Mouse (Mus musculus) testis, adult 2 months (tissue): ENCODE data around the gene Arhgap40. TPM values are rescaled to one million over a fixed set of nuclear protein-coding genes. Genes with fewer than 3 reads are reported as not detected.

ENCODE experiments used
- H3K27ac ChIP-seq: fragments of 200-500 bp; 2 replicates; pipeline ENCODE4 v1.5.1; 2012; ENCODE audit warnings: low read depth, low read length; ENCODE audit not compliant: control insufficient read depth, insufficient read depth
- H3K27me3 ChIP-seq: fragments of 200-500 bp; 2 replicates; pipeline ENCODE4 v1.6.1; 2012; ENCODE audit warnings: mild to moderate bottlenecking, low read length, moderate library complexity; ENCODE audit not compliant: control insufficient read depth, insufficient read depth
- H3K36me3 ChIP-seq: fragments of 200-500 bp; 2 replicates; pipeline ENCODE4 v1.6.1; 2012; ENCODE audit warnings: mild to moderate bottlenecking, low read length; ENCODE audit not compliant: control insufficient read depth, insufficient read depth
- H3K4me1 ChIP-seq: fragments of 200-500 bp; 2 replicates; pipeline ENCODE4 v1.6.1; 2012; ENCODE audit warnings: low read length; ENCODE audit not compliant: control insufficient read depth, insufficient read depth
- H3K4me3 ChIP-seq: fragments of 200-500 bp; 2 replicates; pipeline ENCODE4 v1.5.1; 2012; ENCODE audit warnings: low read depth, mild to moderate bottlenecking, low read length, moderate library complexity, mixed read lengths; ENCODE audit not compliant: control insufficient read depth
- CTCF ChIP-seq: fragments of 200-500 bp; IDR thresholded peaks from 2 replicates; pipeline ENCODE4 v1.5.1; 2012; ENCODE audit warnings: low read depth, mild to moderate bottlenecking, inconsistent platforms, low read length, moderate library complexity; ENCODE audit not compliant: control insufficient read depth, insufficient read depth, insufficient replicate concordance
- POLR2A ChIP-seq: fragments of 200-500 bp; IDR thresholded peaks from 2 replicates; pipeline ENCODE4 v1.6.1; 2012; ENCODE audit warnings: low read depth, mild to moderate bottlenecking, inconsistent platforms, low read length, moderate library complexity; ENCODE audit not compliant: control insufficient read depth
- polyA plus RNA-seq: library from polyadenylated mRNA; depleted of rRNA; stranded (reverse); fragments of >200 nt; gene quantifications from 2 replicates; pipeline ENCODE4 v1.2.3, GENCODE M21; 2012

Arhgap40 gene
- polyA plus RNA-seq, 1 experiment = 1.9 TPM

DNA sequence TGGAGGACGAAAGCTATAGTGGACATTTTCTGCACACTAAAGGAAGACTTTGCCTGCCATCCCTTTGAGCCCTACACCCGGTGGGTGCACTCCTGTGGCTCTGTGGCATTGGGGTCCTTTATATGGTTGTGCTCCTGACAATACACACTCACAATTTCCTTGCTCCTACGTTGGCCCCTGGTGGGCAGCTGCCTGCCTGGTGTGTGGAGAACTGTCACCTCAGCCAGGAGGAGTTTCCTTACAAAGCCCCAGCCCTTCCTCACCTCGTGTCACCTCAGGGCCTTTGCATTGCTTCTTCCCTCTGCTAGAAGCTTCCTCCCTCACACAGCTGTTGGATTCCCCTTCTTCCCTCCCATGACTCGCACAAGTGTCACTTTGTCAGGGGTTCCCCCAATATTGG is 6.1 kb upstream of the Arhgap40 start:
- no peak overlapping the region for H3K4me3 ChIP-seq
- no peaks in the 10 kb centered on the region for H3K27me3 ChIP-seq
- H3K36me3 ChIP-seq = no peaks in the 10 kb centered on the region
- TF ChIP-seq POLR2A (no peak), CTCF (no peak)
- H3K27ac ChIP-seq = no peak overlapping the region
- H3K4me1 ChIP-seq = no peaks in the 10 kb centered on the region

DNA sequence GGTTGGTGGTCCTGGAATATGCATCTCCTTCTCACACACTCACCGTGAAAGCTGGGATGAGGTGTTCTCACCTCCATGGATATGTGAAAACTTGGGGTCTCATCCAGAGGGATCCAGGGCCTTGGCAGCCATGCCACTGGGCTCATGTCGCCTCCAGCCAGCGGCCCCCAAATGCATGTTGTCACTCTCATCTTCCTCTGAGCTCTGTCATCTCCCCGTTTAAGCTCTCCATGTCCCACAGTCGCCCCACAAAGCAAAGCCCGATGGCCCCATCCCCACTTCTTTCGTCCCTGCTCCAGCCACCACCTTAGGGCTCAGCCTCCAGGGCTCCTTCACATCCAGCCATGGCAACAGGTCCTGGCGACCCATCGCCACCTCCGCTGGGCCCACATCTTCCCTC is 5.5 kb upstream of the Arhgap40 start:
- Histone ChIP-seq H3K27me3 (no peaks in the 10 kb centered on the region), H3K36me3 (no peaks in the 10 kb centered on the region), H3K27ac (no peak overlapping the region), H3K4me3 (no peak overlapping the region), H3K4me1 (no peaks in the 10 kb centered on the region)
- TF ChIP-seq CTCF = no peak
- TF ChIP-seq POLR2A = no peak

DNA sequence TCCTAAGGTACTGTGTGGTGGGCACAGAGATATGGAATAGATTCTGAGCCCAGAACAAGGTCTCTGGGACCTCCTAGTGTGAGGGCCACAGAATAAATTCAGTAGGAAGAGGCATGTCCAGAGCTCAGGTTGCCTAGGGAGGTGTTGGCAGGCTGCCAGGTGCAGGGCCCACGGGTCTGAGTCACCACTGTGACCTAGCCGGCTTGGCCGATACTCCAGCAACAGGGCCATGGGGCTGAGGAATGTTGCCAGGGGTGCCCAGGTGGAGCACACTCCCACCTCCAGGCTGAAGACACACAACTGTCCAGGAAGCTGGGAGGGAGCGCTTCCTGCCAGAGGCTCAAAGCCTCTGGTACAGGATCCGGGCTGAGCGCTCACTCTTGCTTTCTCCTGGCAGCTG is 1.9 kb upstream of the Arhgap40 start:
- Histone ChIP-seq H3K36me3 (no peaks in the 10 kb centered on the region), H3K27me3 (no peaks in the 10 kb centered on the region), H3K27ac (no peak overlapping the region), H3K4me3 (no peak overlapping the region), H3K4me1 (no peaks in the 10 kb centered on the region)
- TF ChIP-seq CTCF (no peak), POLR2A (no peak)

DNA sequence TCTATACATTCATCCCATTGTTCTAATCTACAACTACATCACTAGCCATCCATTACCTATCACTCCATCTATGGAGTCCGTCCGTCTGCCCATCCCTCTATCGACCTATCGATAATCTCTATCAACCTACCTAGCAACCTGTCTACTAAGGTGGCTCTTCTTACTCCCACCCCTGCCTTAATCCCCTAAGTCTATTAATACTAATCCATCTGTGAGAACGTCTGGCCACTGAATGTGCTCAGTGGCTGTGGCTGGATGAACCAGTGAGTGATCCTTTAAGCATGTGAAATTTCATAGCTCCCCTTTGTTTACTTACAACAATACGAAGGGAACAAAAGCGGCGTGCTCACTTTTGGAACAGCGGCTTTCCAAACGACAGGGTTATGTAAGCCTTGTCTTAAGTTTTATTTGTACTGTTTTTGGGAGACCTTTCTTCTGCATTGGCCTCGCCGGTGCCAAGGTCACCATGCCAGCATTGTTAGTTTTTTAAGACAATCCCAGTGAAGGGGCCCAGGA is 1.3 kb downstream of the Arhgap40 start:
- H3K27me3 ChIP-seq = no peaks in the 10 kb centered on the region
- TF ChIP-seq POLR2A (no peak), CTCF (no peak)

DNA sequence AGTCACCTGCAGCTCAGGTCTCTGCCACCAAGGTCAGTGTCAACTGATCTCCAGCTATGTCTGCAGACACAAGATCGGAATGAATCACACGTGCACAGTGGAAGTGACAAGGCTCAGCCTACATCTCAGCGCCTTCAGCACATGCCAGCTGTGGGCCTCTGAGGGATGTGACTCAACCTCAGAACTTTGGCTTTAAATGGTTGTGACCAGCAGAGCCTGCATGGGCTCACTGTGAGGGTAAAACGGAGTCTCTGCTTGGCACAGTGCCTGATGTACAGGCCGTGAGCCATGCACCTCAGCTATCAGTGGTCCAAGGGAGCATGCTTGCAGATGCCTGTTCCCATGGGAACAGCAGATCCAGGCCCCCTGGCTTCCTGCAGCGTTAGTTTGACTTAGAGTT is 6.0 kb downstream of the Arhgap40 start:
- no peak overlapping the region for H3K27ac ChIP-seq
- no peaks in the 10 kb centered on the region for H3K27me3 ChIP-seq
- H3K36me3 ChIP-seq = no peaks in the 10 kb centered on the region
- no peaks in the 10 kb centered on the region for H3K4me1 ChIP-seq
- TF ChIP-seq POLR2A = no peak
- no peak for TF ChIP-seq CTCF
- no peak overlapping the region for H3K4me3 ChIP-seq

More for the DNA sequence above, 1.3 kb downstream of the Arhgap40 start:
- Histone ChIP-seq H3K4me3 (no peak overlapping the region), H3K27ac (no peak overlapping the region), H3K4me1 (no peaks in the 10 kb centered on the region), H3K36me3 (no peaks in the 10 kb centered on the region)

DNA sequence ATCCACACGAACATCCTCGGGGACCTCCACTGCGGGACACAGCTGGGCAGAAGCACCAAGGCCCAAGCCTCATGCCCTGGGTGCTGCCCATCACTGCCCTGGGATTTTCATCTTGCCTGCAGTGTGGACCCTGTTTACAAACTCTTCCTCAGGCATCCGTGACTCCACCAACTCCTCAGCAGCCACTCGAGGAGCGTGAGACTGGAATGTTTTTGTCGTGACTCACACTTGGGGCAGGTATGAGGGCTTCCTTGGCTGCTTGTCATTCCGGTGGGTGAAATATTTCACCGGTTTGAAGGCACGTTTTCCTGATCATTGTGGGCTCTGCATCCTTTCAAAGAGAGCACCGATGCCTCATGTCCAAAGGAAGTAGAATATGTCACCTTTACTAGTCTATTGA is 6.5 kb downstream of the Arhgap40 start:
- H3K27ac ChIP-seq = no peak overlapping the region
- H3K27me3 ChIP-seq = no peaks in the 10 kb centered on the region
- H3K36me3 ChIP-seq = no peaks in the 10 kb centered on the region
- no peak overlapping the region for H3K4me3 ChIP-seq
- H3K4me1 ChIP-seq = no peaks in the 10 kb centered on the region
- no peak for TF ChIP-seq POLR2A
- no peak for TF ChIP-seq CTCF

DNA sequence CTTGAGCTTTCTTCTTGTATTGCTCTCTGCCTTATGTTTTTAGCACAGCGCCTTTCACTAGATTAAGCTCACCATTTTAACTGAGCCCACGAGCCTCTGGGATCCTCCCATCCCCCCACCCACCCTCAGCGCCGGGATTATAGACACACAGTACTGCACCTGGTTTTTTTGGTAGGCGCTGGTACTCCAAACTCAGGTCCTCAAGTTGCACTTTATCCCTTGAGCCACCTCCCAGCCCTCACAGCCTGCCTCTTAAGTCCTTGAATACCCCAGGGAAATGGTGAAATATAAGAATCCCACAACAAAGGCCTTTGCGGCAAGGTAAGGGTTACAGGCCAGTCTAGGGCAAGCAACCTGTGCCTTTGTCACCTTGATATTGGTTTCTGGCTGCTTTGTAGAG is 7.2 kb downstream of the Arhgap40 start:
- H3K36me3 ChIP-seq = no peaks in the 10 kb centered on the region
- no peaks in the 10 kb centered on the region for H3K4me1 ChIP-seq
- no peaks in the 10 kb centered on the region for H3K27me3 ChIP-seq
- TF ChIP-seq CTCF (no peak), POLR2A (no peak)
- H3K4me3 ChIP-seq = no peak overlapping the region
- no peak overlapping the region for H3K27ac ChIP-seq

DNA sequence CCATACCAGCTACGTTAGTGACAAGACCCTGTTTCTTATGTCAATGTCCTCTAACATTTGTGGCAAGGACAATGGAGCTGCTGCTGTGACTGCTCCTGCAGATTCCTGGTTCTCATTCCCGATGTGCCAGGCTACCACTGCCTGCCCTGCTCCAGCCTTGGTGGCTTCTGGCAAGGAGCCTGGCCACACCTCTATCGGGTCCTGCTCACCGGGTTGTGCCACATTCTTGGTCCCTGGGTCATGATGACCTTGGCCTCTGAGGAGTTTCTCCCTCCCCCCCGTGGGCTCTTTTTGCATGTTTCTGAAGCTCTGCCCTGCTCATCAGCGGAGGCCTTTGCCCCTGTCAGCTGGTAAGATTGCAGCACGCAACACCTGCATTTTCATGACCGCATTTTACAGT is 10.5 kb downstream of the Arhgap40 start:
- H3K36me3 ChIP-seq = no peaks in the 10 kb centered on the region
- TF ChIP-seq CTCF (no peak), POLR2A (no peak)
- no peak overlapping the region for H3K4me3 ChIP-seq
- no peaks in the 10 kb centered on the region for H3K4me1 ChIP-seq
- H3K27ac ChIP-seq = no peak overlapping the region
- H3K27me3 ChIP-seq = no peaks in the 10 kb centered on the region
